Mouse (Mus musculus) left cerebral cortex, postnatal 10 days (tissue): ENCODE data around the gene Cldn10. TPM values are rescaled to one million over a fixed set of nuclear protein-coding genes. Genes with fewer than 3 reads are reported as not detected.
A peak's percentile ranks its signal among the peaks of the same experiment; 100 is the strongest.
"Not testable (repeated sequence)": the region's sequence is repeated elsewhere in the genome, so short reads cannot be mapped to it uniquely, and the experiment has no call there.

Source experiments
- DNase-seq, 2 experiments: peaks; one replicate each; pipeline ENCODE4 v3.0.0; 2021 to 2022; ENCODE audit warnings: low spot score in 2 of 2, mixed read lengths in 1 of 2; ENCODE audit errors: extremely low spot score in 1 of 2
- intact Hi-C: fragments of 180-260 bp; cut with DNase I; formaldehyde crosslinking; loops from one replicate; pipeline ENCODE4 v1.15.1; 2025
- total RNA-seq, 2 experiments: library from RNA; stranded (reverse); gene quantifications; 2 replicates each; pipeline ENCODE4 v1.2.3; 2021

The Cldn10 gene
- total RNA-seq, 2 experiments from 2014 or later = 16.1 to 18.4 TPM

DNA sequence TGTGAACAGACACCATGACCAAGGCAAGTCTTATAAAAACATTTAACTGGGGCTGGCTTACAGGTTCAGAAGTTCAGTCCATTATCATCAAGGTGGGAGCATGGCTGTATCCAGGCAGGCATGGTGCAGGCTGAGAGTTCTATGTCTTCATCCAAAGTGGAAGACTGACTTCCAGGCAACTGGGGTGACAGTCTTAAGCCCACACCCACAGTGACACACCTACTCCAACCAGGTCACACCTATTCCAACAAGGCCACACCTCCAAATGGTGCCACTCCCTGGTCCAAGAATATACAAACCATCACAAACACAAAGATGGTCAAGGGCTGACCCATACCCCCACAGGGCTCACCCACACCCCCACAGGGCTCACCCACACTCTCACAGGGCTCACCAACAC is 23.5 kb downstream of the Cldn10 start:
- DNase-seq, intact Hi-C loops: not testable (repeated sequence)

DNA sequence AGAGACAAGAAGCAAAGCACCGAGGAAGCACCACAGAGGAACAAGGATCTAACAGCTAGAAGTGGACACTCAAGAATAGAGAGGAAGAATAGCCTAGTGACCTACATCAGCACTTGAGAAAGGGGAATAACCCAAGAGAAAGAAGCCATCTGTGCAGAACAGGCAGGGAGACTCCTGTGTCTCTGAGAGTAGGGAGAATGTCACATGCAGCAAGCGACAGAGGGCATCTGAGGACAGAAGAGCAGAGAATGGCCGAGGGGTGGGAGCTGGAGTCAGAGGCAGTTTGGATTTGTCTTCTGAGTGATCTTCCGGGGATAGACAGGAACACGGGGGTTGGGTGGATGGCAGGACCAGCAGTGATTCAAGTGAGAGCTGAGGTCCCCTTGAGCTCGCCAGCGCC is 25.4 kb downstream of the Cldn10 start:
- intact Hi-C loops = no loop called here
- DNase-seq = no peak

DNA sequence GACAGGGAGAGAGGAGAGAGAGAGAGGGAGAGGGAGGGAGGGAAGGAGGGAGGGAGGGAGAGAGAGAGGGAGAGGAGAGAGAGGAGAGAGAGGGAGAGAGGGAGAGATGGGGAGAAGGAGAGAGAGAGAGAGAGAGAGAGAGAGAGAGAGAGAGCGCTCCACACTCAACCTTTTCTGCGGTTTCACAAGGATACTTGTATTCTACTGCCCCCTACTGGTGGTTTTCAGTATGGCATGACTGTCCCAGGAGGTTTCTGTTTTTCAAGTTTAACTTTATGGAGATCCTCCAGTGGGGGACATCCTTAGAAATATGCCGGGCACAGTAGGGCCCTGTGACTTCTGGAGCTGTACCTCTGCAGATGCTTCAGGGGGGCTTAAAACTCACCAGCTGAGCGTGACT is 28.8 kb downstream of the Cldn10 start:
- intact Hi-C loops = loop anchor here (5.0 kb wide), 2 partner anchors 49 to 199 kb away; no protein-coding TSS in a partner anchor
- no peak for DNase-seq

DNA sequence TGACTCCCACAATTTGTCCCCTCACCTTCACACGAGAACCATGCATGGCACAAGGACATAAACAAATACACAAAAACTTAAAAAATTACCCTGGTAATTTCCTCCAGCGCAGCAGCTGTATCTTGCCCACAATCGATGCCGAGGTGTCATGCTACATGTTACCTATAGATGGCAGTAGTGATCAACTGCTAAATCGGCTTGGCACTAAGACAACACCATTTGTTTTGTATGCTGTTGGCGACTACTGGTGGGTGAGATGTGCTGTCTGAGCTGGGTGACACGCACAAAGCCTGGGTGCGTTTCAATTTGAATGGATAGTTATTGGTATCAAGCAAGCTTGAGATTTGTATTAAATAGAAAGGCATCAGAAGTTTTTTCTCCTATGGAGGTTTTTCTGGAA is 32.4 kb downstream of the Cldn10 start:
- DNase-seq = peak; percentile 37 to 79
- intact Hi-C loops = loop anchor here (5.0 kb wide), 1 partner anchor 82 kb away; no protein-coding TSS in a partner anchor

DNA sequence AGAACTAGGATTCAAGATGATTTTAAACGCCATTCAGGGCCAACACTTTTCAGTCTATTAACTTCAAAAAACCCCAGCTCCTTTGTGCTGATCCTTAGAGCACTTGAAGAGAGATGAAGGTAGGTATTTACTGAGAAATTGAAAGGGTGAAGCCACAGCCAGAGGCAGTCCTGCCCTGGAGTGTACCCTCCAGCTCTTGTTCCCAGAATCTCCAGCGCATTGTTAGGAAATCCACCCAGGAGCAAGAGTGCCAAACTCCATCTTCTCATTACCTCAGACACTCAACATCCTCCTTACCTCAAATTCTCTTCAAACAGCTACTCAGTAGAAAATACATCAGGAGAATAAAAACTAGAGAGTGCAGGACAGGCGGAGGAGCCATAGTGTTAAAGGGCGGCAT is 35.1 kb downstream of the Cldn10 start:
- intact Hi-C loops = loop anchor here (5.0 kb wide), 1 partner anchor 79 kb away; no protein-coding TSS in a partner anchor
- no peak for DNase-seq

DNA sequence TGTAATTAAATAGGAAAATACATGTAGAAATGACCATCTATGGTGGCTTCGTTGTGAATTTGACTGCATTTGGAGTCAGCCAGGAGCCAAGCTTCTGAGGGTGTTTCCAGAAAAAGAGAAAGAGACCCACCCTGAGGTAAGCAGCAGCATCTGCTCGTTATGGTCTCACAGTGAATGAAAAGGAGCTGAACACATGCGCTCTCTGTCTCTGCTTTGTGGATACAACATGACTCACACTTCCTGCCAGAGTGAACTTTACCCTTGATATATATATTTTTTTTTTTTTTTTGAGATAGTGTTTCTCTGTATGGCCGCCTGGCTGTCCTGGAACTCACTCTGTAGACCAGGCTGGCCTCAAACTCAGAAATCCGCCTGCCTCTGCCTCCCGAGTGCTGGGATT is 35.6 kb downstream of the Cldn10 start:
- intact Hi-C loops = loop anchor here (5.0 kb wide), 1 partner anchor 79 kb away; no protein-coding TSS in a partner anchor
- DNase-seq = no peak

DNA sequence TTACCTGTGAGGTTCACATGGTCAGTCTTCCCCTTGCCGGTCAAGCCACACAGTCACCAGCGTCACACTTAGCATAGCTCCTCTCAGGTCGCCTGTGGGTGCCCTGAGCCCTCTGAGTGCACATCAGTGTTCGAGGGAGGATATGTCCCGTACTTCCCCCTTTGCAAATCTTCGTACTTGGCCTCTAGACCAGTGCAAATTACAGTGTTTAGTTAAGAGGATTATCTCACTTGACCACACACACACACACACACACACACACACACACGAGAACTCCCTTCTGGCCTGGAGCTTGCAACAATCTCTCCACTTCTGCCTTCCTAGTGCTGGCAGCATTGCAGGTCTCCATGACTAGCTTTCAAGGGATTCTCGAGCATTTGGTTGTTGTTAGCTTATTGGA is 38.6 kb downstream of the Cldn10 start:
- intact Hi-C loops = loop anchor here (5.0 kb wide), 1 partner anchor 86 kb away; no protein-coding TSS in a partner anchor
- DNase-seq = no peak

DNA sequence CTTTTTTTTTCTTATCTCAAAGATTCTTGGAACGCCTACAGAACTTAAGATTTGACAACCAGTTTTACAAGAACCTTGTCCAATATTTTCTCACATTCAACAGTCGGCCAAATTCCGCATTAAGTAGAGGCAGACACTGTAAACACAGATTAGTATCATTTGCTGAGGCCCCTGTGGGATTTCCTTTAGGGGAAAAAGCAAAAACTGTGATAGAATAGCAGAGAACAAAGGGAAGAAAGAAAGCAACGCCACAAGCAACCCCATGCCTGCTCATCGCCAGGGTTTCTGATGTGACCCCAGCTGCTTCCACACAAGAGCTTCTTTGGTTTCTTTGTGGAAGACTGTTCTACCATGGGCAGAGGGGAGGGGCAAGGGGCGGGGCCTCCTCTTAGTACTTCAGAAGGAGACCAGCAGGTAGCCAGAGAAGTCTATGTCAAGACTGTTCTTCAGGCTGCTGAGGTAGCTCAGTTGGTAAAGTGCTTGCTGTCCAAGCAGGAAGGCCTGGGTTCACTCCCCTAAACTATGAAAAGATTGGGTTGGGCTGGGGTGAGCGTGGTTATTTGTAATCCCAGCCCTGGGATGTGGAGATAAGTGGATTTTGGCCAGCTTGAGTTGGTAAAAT is 39.7 kb downstream of the Cldn10 start:
- DNase-seq = no peak
- intact Hi-C loops = loop anchor here (5.0 kb wide), 1 partner anchor 85 kb away; no protein-coding TSS in a partner anchor

DNA sequence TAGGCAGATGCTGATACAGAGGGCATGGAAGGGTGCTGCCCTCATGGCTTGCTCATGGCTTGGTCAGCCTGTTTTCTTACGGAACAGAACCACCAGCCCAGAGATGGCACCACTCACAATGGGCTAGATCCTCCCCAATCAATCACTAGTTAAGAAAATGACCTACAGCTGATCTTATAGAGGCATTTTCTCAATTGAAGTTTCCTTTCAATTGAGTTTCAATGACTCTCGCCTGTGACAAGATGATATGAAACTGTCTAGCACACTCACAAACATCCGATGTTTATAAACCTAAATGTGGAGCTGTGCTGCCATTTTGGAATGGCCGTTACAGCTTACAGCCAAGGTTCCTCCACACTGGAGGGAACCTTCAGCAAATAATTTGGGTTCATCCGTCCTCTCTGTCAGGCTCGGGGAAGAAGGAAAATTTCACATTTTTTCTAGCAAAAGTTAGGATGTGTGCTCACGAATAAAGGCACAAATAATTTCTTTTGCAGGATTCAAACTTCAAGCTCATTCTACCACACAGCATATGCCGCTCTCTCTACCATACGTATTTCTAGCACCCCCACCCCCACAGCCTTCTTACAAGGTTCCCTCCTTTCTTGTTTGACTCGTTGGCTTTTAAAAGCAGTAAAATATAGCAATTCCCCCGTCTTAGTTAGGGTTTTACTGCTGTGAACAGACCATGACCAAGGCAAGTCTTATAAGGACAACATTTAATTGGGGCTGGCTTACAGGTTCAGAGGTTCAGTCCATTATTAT is 41.8 kb downstream of the Cldn10 start:
- intact Hi-C loops = loop anchor here (5.0 kb wide), 1 partner anchor 83 kb away; no protein-coding TSS in a partner anchor
- no peak for DNase-seq

DNA sequence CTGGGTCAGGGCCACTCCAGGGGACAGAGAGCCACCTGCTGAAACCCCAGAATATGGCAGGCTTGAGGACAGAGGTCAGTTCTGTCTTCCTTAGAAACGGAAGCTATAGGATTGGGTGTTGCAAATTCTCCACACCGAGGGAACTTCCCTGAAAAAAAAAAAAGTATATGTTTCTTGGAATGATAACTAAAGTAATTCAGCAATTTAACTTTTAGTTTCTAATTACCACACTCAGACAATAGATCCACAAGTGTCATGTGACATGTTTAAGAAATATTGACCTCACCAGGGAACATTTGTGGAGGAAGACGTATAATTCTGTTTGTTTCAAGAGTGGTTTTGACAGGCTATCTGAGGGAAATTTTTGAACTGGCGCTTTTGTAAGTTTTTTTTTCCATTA is 43.9 kb downstream of the Cldn10 start:
- intact Hi-C loops = no loop called here
- DNase-seq = no peak

DNA sequence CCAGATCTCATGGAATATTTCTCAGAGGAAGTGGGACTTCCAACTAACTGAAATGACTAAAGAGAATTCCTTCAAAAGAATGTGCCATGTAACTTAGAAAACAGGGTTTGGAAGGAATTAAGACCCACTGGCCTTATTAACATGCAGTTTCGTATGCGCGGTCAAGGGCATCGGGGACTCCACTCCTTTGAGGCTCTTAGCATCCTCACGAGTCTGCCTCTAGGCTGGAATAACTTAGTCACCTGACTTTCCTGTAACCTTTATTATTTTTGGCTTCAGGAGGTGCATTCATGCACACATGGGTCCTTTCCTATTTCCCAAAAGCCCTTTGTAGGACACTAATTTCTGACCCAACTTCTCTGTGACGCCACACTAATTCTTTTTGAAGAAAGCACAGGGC is 45.5 kb downstream of the Cldn10 start:
- intact Hi-C loops = no loop called here
- DNase-seq = no peak

DNA sequence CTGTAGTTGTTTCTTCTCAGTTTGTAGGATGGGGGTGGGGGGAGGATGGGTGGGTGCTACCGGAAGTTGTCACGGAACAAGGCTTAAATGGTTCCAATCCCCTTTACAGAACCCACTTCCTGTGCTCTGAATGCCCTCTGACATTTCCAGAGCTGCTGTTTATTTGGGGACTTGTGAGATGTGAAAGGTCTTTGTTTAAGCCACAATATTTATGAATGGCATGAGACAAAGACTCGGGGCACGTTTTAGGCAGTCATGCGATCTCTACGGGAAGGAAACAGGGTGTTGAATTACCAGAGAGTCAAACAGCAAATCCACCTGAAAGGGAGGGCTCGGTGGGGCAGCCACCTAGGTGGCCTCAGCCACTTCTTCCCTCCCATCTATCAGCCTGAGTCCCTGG is 46.6 kb downstream of the Cldn10 start:
- intact Hi-C loops = no loop called here
- no peak for DNase-seq

DNA sequence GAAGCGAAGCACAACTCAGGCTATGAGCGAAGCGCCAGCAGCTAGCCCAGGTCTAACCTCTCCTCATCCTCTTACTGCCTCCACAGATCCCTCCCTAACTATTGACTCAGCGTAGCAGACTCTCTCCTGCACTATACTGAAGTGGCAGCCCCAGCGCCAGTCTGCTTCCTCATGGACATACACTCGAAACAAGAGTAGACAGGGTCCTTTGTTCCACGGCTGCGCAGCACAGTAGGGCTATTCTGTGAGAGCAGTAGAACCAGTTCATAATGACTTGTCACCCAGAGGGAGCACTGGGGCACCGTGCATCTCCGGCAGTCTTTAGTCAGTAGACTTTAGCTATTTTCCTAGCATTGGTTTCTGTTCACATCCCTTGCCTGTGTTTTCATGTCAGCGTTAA is 48.4 kb downstream of the Cldn10 start:
- no peak for DNase-seq
- intact Hi-C loops = no loop called here

DNA sequence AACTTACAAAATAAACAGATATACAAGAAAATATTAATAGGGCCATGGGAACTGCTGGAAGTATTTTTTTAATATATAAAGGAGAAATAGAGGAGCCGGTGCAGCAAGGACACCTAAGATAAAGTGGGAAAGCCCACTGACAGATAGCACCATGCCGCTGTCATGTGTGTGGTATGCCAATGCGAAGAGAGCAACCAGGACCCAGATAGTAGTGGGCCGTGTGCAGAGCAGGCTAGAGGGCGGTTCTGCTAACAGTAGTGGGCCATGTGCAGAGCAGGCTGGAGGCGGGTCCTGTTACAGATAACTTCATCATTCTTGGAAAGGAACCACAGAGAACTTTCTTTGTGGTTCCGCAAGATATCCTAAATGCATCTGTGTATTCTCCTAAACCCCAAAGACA is 49.0 kb downstream of the Cldn10 start:
- intact Hi-C loops = no loop called here
- no peak for DNase-seq

DNA sequence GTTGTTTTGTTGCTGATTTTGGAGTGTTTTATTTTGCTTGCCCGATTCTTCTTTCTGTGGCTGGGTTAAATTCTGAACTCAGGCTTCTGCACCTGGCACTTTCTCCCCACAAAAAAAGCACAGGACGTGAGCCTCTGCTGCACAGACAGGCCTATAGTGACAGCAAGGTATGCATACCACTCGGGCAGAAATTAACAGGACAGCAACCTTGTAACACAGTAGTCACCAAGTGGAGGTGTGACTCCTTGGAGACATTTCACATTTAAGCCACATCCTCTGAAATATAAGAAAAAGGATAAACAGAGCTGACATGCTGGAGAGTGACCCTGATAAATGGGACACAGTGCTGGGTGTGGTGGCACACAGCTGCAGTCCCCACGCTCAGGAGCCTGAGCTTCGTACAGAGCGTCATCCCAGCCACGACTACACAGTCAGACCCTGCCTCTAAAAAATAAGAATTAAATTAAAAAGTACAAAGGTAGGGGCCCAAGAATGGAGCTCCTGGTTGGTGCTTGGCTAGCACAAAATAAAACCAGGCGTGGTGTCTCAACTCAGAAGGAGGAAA is 50.9 kb downstream of the Cldn10 start:
- intact Hi-C loops = no loop called here

DNA sequence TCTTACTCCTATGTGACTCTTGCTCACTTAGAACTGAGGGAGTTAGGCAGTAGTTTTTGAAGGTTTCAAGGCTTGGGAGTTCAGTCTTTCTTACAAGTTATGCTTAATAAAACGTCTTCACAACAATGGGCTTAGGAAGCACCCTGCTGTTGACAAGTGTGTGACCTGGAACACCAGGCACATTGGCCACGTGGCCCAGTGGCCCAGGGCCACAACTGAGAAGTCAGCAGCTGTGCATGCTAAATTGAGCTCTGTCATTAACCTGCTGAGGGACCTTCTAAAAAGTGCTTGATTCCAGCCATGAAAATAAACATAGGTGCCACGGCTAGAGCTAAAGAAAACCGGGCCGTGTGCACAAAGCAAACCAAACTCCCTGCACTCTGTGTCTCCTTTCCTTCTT is 51.7 kb downstream of the Cldn10 start:
- intact Hi-C loops = no loop called here

More for the DNA sequence above, 50.9 kb downstream of the Cldn10 start:
- DNase-seq = no peak

DNA sequence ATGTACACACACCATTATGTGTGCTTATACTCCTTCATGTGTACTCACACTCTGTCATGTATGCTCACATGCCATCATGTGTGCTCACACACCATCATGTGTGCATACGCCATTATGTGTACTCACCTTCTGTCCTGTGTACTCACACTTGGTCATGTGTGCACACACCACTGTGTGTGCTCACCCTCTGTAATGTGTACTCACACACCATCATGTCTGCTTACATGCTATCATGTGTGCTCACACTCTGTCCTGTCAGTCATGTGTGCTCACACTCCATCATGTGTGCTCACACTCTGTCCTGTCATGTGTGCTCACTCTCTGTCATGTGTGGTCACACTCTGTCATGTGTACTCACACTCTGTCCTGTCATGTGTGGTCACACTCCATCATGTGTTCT is 52.3 kb downstream of the Cldn10 start:
- DNase-seq = no peak
- intact Hi-C loops = no loop called here

More for the DNA sequence above, 51.7 kb downstream of the Cldn10 start:
- no peak for DNase-seq

DNA sequence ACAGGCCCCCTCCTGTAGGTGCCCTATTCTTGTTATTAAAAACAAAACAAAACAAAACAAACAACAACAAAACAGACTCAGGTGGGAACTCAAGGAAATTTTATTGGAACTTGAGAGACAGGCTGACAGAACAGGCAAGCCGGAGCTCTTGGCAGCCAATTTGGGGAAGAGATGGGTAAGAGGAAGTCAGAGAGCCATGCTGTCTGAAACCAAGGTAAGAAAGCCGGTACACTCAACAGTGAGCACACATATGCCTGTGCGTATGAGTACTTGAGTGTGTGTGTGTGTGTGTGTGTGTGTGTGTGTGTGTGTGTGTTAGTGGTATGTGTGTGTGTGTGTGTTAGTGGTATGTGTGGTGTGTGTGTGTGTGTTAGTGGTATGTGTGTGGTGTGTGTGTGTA is 54.6 kb downstream of the Cldn10 start:
- DNase-seq = no peak
- intact Hi-C loops = no loop called here

DNA sequence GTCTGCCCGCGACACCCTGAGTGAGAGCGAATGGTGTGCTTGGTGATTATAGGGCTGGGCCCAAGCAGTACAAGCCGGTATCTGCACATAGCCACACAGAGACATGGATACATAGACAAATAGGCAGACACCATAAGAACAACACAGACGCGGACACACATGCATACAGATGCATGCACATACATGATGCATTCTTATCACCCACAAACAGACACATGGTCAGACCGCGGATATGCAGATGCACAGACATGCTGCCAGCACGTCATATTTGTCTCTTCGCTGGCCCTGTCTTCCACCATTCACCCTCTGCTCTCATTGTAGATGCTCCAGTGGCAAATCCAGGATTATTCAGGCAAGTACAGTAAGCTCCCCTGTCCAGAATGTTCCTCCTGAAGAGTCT is 59.1 kb downstream of the Cldn10 start:
- intact Hi-C loops = no loop called here
- no peak for DNase-seq

DNA sequence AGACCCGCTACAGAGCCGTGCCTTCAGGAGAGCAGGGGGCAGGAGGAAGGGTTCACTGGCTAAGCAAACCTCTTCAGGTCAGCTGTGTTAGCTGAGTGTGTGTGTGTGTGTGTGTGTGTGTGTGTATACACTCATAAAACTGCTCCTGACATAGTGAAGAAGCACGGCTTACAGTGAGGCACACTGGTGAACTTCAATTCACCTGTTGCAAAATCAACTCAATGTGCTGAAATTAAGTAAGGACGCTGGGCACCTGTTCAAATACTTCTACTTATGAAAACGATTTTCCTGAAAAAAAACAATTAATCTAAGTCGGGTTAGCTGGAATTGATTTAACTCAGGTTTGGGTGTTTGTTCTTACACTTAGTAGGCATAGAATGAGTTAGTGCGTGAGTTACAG is 60.5 kb downstream of the Cldn10 start:
- intact Hi-C loops = no loop called here
- no peak for DNase-seq
